Mouse (Mus musculus) limb, embryonic 10.5 days (tissue): ENCODE results near the gene Gon4l. TPM values are rescaled to one million over a fixed set of nuclear protein-coding genes. Genes with fewer than 3 reads are reported as not detected.
"Not testable (repeated sequence)": the region's sequence is repeated elsewhere in the genome, so short reads cannot be mapped to it uniquely, and the experiment has no call there.

Experiments
- DNase-seq: peaks from one replicate; pipeline ENCODE4 v3.0.0-alpha.2; 2017; ENCODE audit warnings: low spot score
- H3K27ac ChIP-seq: fragments of 300-500 bp; sonication (generic); 2 replicates; pipeline ENCODE4 v1.5.1; 2016; ENCODE audit warnings: mild to moderate bottlenecking
- H3K27me3 ChIP-seq: fragments of 300-500 bp; sonication (generic); 2 replicates; pipeline ENCODE4 v1.6.1; 2016; ENCODE audit warnings: low read depth, mild to moderate bottlenecking; ENCODE audit not compliant: poor library complexity, severe bottlenecking
- H3K36me3 ChIP-seq: fragments of 300-500 bp; sonication (generic); 2 replicates; pipeline ENCODE4 v1.6.1; 2016; ENCODE audit warnings: mild to moderate bottlenecking, moderate library complexity
- H3K4me1 ChIP-seq: fragments of 300-500 bp; sonication (generic); 2 replicates; pipeline ENCODE4 v1.6.1; 2016
- H3K4me3 ChIP-seq: fragments of 300-500 bp; sonication (generic); 2 replicates; pipeline ENCODE4 v1.5.1; 2016; ENCODE audit warnings: mild to moderate bottlenecking, moderate library complexity
- H3K9me3 ChIP-seq: fragments of 300-500 bp; sonication (generic); replicated peaks from 2 replicates; pipeline ENCODE4 v1.6.1; 2016; ENCODE audit warnings: mild to moderate bottlenecking
- WGBS: fragments of 180-500 bp; shearing (Covaris S2); methylation state at CpG from one replicate; pipeline ENCODE4 v1.1.7; 2016; 5-methylcytosine and 5-hydroxymethylcytosine counted together
- polyA plus RNA-seq: library from polyadenylated mRNA; unstranded; fragments of >200 nt; fragmentation: Nextera tagmentation; extraction: Ambion mirVana; gene quantifications from 2 replicates; pipeline ENCODE4 v1.2.1, GENCODE M21; 2016

Gon4l gene
- polyA plus RNA-seq, 1 experiment from 2014 or later = 18.5 TPM

DNA sequence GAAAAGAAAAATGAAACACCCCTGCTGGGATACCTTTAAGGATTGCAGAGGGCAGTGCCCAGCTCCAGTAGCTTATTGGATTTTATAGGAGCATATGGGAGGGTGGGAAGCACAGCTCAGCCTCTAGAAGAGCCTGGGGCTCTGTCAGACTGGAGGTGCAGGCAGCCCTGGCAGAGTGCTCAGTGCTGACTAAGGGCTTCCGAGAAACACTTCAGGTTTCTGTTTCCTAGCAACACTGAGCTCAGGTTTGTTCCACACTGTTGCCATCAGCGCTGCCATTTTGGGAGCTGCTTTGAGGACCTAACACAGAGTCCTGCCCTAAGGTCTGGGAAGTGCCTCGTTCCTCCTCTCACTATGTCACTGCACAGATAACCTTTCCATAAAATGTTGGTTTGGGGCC lies 31.7 kb downstream of the Gon4l start:
- not testable (repeated sequence) for H3K27me3 ChIP-seq, H3K4me3 ChIP-seq, H3K27ac ChIP-seq, H3K4me1 ChIP-seq, H3K9me3 ChIP-seq, DNase-seq
- H3K36me3 ChIP-seq = peaks cover 52% of the 10 kb centered on the region
- WGBS = no CpG with 5 or more reads among the region's 3 CpGs

DNA sequence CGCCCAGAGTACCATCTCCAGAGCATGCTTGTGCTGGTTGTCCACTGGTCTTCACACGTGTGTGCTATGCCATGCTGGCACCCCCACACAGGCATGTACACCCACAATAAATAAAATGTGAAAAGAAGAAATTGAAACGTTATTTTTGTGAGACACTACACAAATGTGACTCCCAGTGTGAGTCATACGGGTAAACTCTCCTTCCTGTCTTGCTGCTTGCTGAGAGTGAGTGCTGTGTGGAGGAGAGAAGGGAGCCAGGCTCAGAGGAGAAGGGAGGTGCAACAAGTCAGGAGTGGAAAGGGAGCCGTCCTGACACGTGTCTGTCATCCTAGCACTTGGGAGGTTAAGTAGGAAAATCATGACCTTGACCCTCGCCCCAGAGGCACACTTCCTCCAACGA lies 32.1 kb downstream of the Gon4l start:
- not testable (repeated sequence) for H3K27ac ChIP-seq, H3K9me3 ChIP-seq, H3K4me1 ChIP-seq, DNase-seq, H3K4me3 ChIP-seq, H3K27me3 ChIP-seq
- peaks cover 47% of the 10 kb centered on the region for H3K36me3 ChIP-seq
- WGBS = no CpG with 5 or more reads among the region's 8 CpGs

DNA sequence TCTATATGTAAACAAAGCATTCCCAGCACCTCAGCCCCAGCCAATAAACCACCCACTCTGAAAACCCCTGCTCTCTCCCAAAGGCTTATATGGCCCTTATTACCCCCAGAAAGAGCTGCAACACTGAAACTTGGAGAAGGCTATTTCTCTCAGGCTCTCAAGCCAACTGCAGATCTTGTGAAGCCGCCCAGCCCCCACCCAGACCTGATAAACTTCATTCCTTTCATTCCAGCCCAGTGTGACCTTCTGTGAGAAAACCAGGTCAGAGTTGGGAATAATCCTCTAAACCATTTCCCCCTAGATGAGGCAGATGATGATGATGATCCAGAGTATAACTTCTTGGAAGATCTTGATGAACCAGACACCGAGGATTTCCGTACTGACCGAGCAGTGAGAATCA lies 33.4 kb downstream of the Gon4l start:
- not testable (repeated sequence) for H3K4me3 ChIP-seq, H3K4me1 ChIP-seq, H3K27me3 ChIP-seq, H3K9me3 ChIP-seq, H3K27ac ChIP-seq, DNase-seq
- peaks cover 34% of the 10 kb centered on the region for H3K36me3 ChIP-seq
- 100% methylated on average over 1 of the region's 4 CpGs for WGBS

DNA sequence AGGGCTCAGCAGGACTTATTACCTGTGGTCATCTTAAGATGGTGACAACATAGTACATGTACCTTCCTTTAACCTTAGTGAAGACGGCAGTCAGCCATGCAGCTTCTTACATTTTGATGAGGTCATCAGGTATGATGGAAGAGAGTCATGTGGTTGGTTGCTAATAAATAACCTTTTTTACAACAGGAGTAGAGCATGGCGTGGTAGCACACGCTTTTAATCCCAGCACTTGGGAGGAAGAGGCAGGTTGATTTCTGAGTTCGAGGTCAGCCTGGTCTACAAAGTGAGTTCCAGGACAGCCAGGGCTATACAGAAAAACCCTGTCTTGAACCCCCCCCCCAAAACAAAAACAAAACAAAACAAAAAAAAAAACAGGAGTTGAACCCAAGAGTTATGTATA lies 47.5 kb downstream of the Gon4l start:
- not testable (repeated sequence) for H3K9me3 ChIP-seq, H3K27me3 ChIP-seq, H3K27ac ChIP-seq, DNase-seq, H3K4me3 ChIP-seq, H3K4me1 ChIP-seq
- WGBS = 93% methylated on average over 4 of the region's 4 CpGs
- peaks cover 32% of the 10 kb centered on the region for H3K36me3 ChIP-seq

DNA sequence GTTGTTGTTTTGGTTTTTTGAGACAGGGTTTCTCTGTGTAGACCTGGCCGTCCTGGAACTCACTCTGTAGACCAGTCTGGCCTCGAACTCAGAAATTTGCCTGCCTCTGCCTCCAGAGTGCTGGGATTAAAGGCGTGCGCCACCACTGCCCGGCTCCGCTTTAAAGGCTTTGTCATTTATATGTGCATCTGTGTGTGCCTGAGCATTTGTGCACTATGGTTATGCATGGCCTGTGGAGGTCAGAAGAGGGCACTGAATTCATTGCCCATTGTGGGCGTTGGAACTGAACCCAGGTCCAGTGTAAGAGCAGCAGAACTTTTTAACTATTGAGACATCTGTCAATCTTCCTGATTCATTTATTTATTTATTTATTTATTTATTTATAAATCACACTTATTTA lies 58.0 kb downstream of the Gon4l start:
- H3K27ac ChIP-seq, H3K27me3 ChIP-seq, DNase-seq, H3K4me3 ChIP-seq, H3K9me3 ChIP-seq, H3K4me1 ChIP-seq: not testable (repeated sequence)
- WGBS = 94% methylated on average over 7 of the region's 7 CpGs
- H3K36me3 ChIP-seq = peaks cover 55% of the 10 kb centered on the region

DNA sequence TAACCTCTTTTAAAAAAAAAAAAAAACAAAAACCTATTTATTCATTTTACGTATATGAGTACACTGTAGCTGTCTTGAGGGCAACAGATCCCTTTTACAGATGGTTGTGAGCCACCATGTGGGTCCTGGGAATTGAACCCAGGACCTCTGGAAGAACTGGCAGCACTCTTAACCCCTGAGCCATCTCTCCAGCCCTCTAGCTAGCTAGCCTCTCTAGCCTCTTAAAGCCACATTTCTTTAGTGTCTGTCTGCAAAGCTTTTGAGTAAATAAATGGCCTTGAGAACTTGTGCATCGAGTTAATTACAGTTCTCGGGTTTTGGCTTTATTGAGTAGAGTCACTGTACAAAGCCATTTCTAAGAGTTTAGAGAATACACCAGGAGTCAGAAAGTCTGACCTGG lies 69.8 kb downstream of the Gon4l start:
- Histone ChIP-seq H3K36me3 (peaks cover 99% of the 10 kb centered on the region), H3K4me1 (peaks cover 4% of the 10 kb centered on the region), H3K9me3 (no peaks in the 10 kb centered on the region), H3K27me3 (no peaks in the 10 kb centered on the region), H3K4me3 (no peak overlapping the region), H3K27ac (no peak overlapping the region)
- WGBS = 85% methylated on average over 3 of the region's 3 CpGs
- no peak for DNase-seq

DNA sequence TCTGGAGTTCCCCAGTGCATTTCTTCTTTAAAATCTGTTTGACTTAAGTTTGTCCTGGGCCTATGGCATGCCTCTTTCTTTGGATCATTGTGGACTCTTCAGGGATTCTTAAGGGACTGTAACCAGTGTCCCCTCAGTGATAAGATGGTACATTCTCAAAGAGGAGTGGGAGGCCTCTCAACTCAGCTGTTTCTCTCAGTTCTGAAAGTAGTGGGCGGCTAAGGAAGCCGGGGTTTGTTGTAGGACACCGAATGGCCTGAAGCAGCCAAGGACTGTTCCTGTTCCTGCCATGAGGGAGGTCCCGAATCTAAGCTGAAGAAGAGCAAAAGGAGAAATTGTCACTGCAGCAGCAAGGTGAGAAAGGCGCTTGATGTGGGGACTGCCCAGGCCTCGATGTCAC lies 70.2 kb downstream of the Gon4l start:
- Histone ChIP-seq H3K4me1 (peaks cover 4% of the 10 kb centered on the region), H3K27me3 (no peaks in the 10 kb centered on the region), H3K4me3 (no peak overlapping the region), H3K36me3 (peaks cover 100% of the 10 kb centered on the region), H3K27ac (no peak overlapping the region), H3K9me3 (no peaks in the 10 kb centered on the region)
- WGBS = 88% methylated on average over 6 of the region's 6 CpGs
- no peak for DNase-seq

DNA sequence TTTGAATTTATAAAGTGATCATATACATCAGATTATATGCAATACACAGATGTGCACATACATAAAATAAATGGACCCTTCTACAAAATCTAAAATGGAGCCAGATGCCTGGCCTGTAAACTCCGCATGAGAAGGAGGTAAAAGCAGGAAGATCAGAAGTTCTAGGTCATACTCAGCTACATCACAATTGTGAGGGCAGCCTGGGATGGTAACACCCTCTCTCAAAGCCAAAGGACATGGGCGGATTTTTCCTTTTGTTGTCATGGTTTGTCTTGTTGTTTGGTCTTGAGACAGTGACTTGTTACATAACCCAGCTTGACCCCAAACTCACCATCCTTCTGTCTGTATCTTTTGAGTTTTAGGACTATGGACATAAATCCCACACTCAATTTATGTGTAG lies 70.7 kb downstream of the Gon4l start:
- H3K36me3 ChIP-seq = peaks cover 100% of the 10 kb centered on the region
- H3K27ac ChIP-seq = no peak overlapping the region
- no peaks in the 10 kb centered on the region for H3K27me3 ChIP-seq
- peaks cover 4% of the 10 kb centered on the region for H3K4me1 ChIP-seq
- H3K4me3 ChIP-seq = no peak overlapping the region
- WGBS = 96% methylated on average over 2 of the region's 2 CpGs
- H3K9me3 ChIP-seq = no peaks in the 10 kb centered on the region
- DNase-seq = no peak

DNA sequence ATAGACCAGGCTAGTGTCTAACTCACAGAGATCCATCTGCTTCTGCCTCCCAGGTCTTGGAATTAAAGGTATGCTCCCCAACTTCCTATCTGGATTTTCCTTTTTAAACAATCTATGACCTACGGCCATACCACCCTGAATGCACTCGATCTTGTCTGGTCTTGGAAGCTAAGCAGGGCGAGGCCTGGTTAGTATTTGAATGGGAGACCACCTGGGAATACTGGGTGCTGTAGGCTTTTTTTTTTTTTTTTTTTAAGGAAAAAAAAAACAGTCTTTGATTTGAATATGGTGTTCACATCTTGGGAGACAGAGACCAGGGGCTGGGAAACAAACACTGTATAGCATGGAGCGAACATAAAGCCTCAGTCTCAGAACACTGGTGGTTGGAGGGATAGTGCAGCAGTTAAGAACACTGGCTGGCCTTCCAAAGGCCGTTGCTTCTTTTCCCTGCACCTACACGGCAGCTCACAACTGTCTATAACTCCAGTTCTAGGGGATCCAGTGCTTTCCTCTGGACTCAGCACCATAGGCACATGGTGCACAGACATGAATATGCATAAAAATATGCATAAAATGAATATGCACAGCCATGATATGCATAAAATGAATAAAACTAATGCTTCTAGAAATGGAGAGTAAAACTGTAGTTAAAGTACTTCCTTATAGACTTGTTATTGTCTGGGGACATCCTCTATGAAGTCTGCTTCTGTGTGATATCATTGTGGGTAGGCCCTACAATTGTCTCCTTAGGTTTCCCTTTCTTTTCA lies 71.5 kb downstream of the Gon4l start:
- H3K27me3 ChIP-seq = no peaks in the 10 kb centered on the region
- WGBS = 94% methylated on average over 6 of the region's 6 CpGs
- peaks cover 4% of the 10 kb centered on the region for H3K4me1 ChIP-seq
- no peaks in the 10 kb centered on the region for H3K9me3 ChIP-seq
- no peak overlapping the region for H3K27ac ChIP-seq
- no peak for DNase-seq
- peaks cover 100% of the 10 kb centered on the region for H3K36me3 ChIP-seq
- H3K4me3 ChIP-seq = no peak overlapping the region

DNA sequence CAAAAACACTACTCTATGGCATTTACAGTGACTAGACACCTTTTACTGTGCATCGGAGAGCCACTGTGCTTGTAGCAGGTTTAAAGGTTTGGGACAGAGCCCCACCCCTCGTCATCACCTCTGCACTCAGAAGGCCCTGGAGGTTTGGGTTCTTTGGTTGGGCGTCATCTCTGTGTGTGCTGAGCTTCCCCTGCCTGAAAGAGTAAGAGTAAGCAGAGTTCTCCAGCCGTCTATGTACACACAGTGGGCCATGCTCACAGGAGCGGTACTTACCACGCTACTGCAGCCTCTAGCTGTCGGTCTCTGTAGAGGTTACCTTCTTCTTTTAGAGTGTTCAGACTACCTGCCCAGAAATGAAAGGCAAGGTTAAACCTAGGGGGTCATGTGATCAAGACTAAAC lies 77.6 kb downstream of the Gon4l start:
- Histone ChIP-seq H3K9me3 (no peaks in the 10 kb centered on the region), H3K27me3 (no peaks in the 10 kb centered on the region), H3K4me3 (peak overlapping the region; percentile 85), H3K27ac (no peak overlapping the region), H3K4me1 (peaks cover 17% of the 10 kb centered on the region), H3K36me3 (peaks cover 53% of the 10 kb centered on the region)
- no peak for DNase-seq
- 92% methylated on average over 7 of the region's 7 CpGs for WGBS

DNA sequence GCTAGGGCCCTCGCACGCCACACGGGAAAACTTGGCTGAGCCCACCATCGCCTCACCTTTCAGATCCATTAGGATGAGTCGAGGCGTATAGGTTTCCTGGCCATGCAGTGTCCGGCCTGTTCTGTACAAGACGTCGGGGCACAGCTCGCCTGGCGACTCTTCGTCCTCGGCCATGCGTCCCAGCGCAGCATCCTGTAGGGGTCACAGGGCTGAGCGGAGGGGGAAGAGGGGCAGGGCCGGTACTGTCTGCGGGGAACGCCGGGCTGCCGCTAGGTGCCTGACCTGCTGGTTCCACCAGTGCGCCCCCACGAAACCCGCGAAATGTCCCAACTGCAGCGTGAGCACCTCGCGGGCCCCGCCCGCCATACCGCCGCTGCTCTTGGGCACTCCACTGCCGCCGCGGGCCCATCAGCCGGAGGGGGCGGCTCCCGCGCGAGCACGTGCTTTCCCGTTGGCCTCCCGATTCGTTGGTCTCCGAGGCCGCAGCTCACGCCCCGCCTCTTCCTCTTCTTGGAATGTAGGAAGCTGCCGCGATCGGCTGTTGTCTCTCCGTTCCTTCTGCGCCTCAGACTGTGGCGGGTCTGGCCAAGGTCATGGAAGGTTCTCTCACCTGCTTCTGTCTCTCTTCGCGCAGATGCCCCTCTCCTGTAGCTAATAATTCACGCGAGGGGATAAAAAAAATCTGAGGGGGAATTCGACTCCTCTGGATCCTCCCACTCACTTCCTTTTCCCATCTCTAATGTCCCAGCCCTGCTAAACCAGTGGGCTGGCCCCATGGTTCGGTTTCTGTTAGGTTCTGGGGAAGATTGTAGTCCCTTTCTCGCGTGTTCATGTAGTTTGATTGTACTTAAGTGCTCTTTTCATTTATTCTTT lies 78.7 kb downstream of the Gon4l start, which contains the start of gene Msto1:
Msto1 (minus strand) TSS at position 489 of the 873 bp plus-strand sequence.
- WGBS = under 1% methylated on average over 62 of the region's 62 CpGs
- Histone ChIP-seq H3K4me1 (peaks cover 17% of the 10 kb centered on the region), H3K27me3 (no peaks in the 10 kb centered on the region), H3K9me3 (no peaks in the 10 kb centered on the region), H3K27ac (peak within 1 kb of the TSS; percentile 90), H3K4me3 (peak within 1 kb of the TSS; percentile 85), H3K36me3 (peaks cover 41% of the 10 kb centered on the region)
- DNase-seq = peak; percentile 94

DNA sequence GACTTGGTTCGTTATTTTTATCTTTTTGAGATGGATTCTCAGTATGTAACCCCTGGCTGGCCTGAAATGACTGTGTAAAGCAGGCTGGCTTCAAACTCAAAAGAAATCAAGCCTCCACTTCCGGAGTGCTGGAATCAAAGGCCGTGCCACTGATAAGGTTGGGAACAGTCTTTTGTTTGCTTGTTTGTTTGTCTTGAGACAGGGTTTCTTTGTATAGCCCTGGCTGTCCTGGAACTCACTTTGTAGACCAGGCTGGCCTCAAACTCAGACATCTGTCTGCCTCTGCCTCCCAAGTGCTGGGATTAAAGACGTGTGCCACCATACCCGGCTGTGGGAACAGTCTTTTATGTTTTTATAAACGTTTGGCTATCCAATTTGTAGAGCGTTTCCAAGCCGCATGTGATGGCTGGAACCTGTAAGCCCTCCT lies 79.4 kb downstream of the Gon4l start:
- Histone ChIP-seq H3K4me3 (peak overlapping the region; percentile 85), H3K4me1 (peaks cover 17% of the 10 kb centered on the region), H3K36me3 (peaks cover 34% of the 10 kb centered on the region), H3K9me3 (no peaks in the 10 kb centered on the region), H3K27me3 (no peaks in the 10 kb centered on the region), H3K27ac (peak overlapping the region; percentile 90)
- WGBS = 38% methylated on average over 8 of the region's 8 CpGs
- DNase-seq = no peak

DNA sequence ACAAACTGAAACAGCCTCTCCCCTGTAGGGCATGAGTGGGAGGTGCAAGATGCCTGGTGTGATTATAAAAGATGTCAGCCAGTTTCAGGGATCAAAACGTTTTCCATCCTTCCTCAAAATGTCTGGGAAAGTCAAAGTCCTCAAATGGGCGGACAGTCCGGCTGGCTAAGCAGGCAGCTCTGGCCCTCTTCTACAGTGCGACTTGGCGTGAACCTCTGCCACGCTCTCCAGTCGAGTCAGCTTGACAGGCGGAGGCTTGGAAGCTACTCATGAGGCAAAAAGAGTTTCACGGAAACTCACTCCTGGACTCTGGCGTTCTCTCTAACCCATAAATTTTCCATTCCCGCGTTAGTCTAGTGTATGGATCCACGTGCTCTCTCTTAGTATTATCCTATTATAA lies 84.0 kb downstream of the Gon4l start:
- Histone ChIP-seq H3K4me3 (no peak overlapping the region), H3K36me3 (peaks cover 42% of the 10 kb centered on the region), H3K4me1 (peaks cover 6% of the 10 kb centered on the region), H3K27me3 (no peaks in the 10 kb centered on the region), H3K9me3 (no peaks in the 10 kb centered on the region), H3K27ac (no peak overlapping the region)
- DNase-seq = no peak
- 85% methylated on average over 13 of the region's 13 CpGs for WGBS
